Mouse (Mus musculus) left cerebral cortex, adult 9 months (tissue): ENCODE measurements around the gene Tm7sf3.
A peak's percentile ranks its signal among the peaks of the same experiment; 100 is the strongest.

Experiments used
- DNase-seq, 2 experiments: peaks; one replicate each; pipeline ENCODE4 v3.0.0; 2022; ENCODE audit warnings: low spot score in 2 of 2

Tm7sf3 gene

GRCm38 (mm10) chr6:146660591-146660990 is 18.0 kb upstream of the Tm7sf3 start:
- no peak for DNase-seq

- no peak for DNase-seq
Observed at GRCm38 (mm10) chr6:146653197-146653596, 10.6 kb upstream of the Tm7sf3 start.

- no peak for DNase-seq
Observed at GRCm38 (mm10) chr6:146651431-146651830, 8.8 kb upstream of the Tm7sf3 start.

GRCm38 (mm10) chr6:146650013-146650412 is 7.4 kb upstream of the Tm7sf3 start:
- no peak for DNase-seq

- no peak for DNase-seq
Observed at GRCm38 (mm10) chr6:146643184-146643570, 553 bp upstream of the Tm7sf3 start.

- peak in 1 of 2 experiments; percentile 9 for DNase-seq
Observed at GRCm38 (mm10) chr6:146641621-146642210, 908 bp downstream of the Tm7sf3 start.

GRCm38 (mm10) chr6:146640991-146641390 is 1.6 kb downstream of the Tm7sf3 start:
- no peak for DNase-seq

GRCm38 (mm10) chr6:146640068-146640965 is 2.3 kb downstream of the Tm7sf3 start:
- no peak for DNase-seq

- DNase-seq: no peak
Observed at GRCm38 (mm10) chr6:146636482-146636881, 6.1 kb downstream of the Tm7sf3 start.

GRCm38 (mm10) chr6:146634759-146635606 is 7.6 kb downstream of the Tm7sf3 start:
- DNase-seq: no peak

- peak in 1 of 2 experiments; percentile 58 for DNase-seq
Observed at GRCm38 (mm10) chr6:146634015-146634722, 8.5 kb downstream of the Tm7sf3 start.

GRCm38 (mm10) chr6:146633629-146634014 is 9.0 kb downstream of the Tm7sf3 start:
- peak; percentile 39 to 42 for DNase-seq

- peak in 1 of 2 experiments; percentile 14 for DNase-seq
Observed at GRCm38 (mm10) chr6:146633097-146633496, 9.5 kb downstream of the Tm7sf3 start.

GRCm38 (mm10) chr6:146632403-146632802 is 10.2 kb downstream of the Tm7sf3 start:
- no peak for DNase-seq

- no peak for DNase-seq
Observed at GRCm38 (mm10) chr6:146631847-146632246, 10.8 kb downstream of the Tm7sf3 start.

GRCm38 (mm10) chr6:146630961-146631360 is 11.7 kb downstream of the Tm7sf3 start:
- no peak for DNase-seq

- no peak for DNase-seq
Observed at GRCm38 (mm10) chr6:146629781-146630756, 12.6 kb downstream of the Tm7sf3 start.

GRCm38 (mm10) chr6:146628123-146628522 is 14.5 kb downstream of the Tm7sf3 start:
- DNase-seq: no peak

- no peak for DNase-seq
Observed at GRCm38 (mm10) chr6:146616670-146617069, 26.0 kb downstream of the Tm7sf3 start.

GRCm38 (mm10) chr6:146615891-146616290 is 26.7 kb downstream of the Tm7sf3 start:
- DNase-seq: no peak
